Mouse (Mus musculus) midbrain, postnatal 0 days (tissue): ENCODE data around the gene Ptafr. TPM values are rescaled to one million over a fixed set of nuclear protein-coding genes. Genes with fewer than 3 reads are reported as not detected.
A peak's percentile ranks its signal among the peaks of the same experiment; 100 is the strongest.

Experiments used
- ATAC-seq: fragments of 200-750 bp; cut with Nextera tagmentation; 2 replicates; pipeline ENCODE4 v1.8.0; 2017; ENCODE audit warnings: moderate number of reproducible peaks, mild to moderate bottlenecking, moderate TSS enrichment, moderate library complexity; ENCODE audit not compliant: low FRiP score
- DNase-seq: peaks from one replicate; pipeline ENCODE4 v3.0.0-alpha.2; 2015; ENCODE audit warnings: low spot score
- H3K27ac ChIP-seq: fragments of 300-500 bp; sonication (generic); 2 replicates; pipeline ENCODE4 v1.5.1; 2014; ENCODE audit warnings: low read depth, mild to moderate bottlenecking, low read length, mixed read lengths
- H3K27me3 ChIP-seq: fragments of 300-500 bp; sonication (generic); 2 replicates; pipeline ENCODE4 v1.6.1; 2014; ENCODE audit warnings: low read length, control low read depth, mixed read lengths; ENCODE audit not compliant: insufficient read depth
- H3K36me3 ChIP-seq: fragments of 300-500 bp; sonication (generic); 2 replicates; pipeline ENCODE4 v1.6.1; 2014; ENCODE audit warnings: low read length, control low read depth, mixed read lengths; ENCODE audit not compliant: insufficient read depth
- H3K4me1 ChIP-seq: fragments of 300-500 bp; sonication (generic); 2 replicates; pipeline ENCODE4 v1.6.1; 2014; ENCODE audit warnings: mild to moderate bottlenecking, control low read depth, antibody characterized with exemption, low read length, mixed read lengths; ENCODE audit not compliant: insufficient read depth
- H3K4me2 ChIP-seq: fragments of 300-500 bp; sonication (generic); 2 replicates; pipeline ENCODE4 v1.6.1; 2014; ENCODE audit warnings: low read depth, mild to moderate bottlenecking, low read length, mixed read lengths; ENCODE audit not compliant: poor library complexity, severe bottlenecking
- H3K4me3 ChIP-seq: fragments of 300-500 bp; sonication (generic); 2 replicates; pipeline ENCODE4 v1.5.1; 2014; ENCODE audit warnings: low read depth, mild to moderate bottlenecking, low read length, moderate library complexity
- H3K9ac ChIP-seq: fragments of 300-500 bp; sonication (generic); replicated peaks from 2 replicates; pipeline ENCODE4 v1.6.1; 2014; ENCODE audit warnings: mild to moderate bottlenecking, low read length, moderate library complexity, mixed read lengths; ENCODE audit not compliant: poor library complexity, severe bottlenecking
- H3K9me3 ChIP-seq: fragments of 300-500 bp; sonication (generic); 2 replicates; pipeline ENCODE4 v1.6.1; 2016; ENCODE audit warnings: low read length, control low read depth
- CTCF ChIP-seq: IDR thresholded peaks from 2 replicates; pipeline ENCODE4 v1.5.1; 2016; ENCODE audit warnings: antibody characterized with exemption, mild to moderate bottlenecking
- WGBS: fragments of 180-500 bp; shearing (Covaris S2); extraction: QIAGEN DNeasy Blood & Tissue Kit; methylation state at CpG from one replicate; pipeline ENCODE4 v1.1.7; 2014; 5-methylcytosine and 5-hydroxymethylcytosine counted together
- polyA plus RNA-seq: library from polyadenylated mRNA; unstranded; fragments of >200 nt; fragmentation: Nextera tagmentation; extraction: Ambion mirVana; gene quantifications from 2 replicates; pipeline ENCODE4 v1.2.1, GENCODE M21; 2015
- total RNA-seq: library from RNA; depleted of rRNA; stranded (reverse); fragments of >200 nt; gene quantifications from 2 replicates; pipeline ENCODE4 v1.2.3, GENCODE M21; 2014; rRNA removed

Ptafr gene
- total and polyA plus RNA-seq, 2 experiments from 2014 or later: 0.26 to 1.1 TPM

- H3K36me3 ChIP-seq: no peaks in the 10 kb centered on the region
- H3K27ac ChIP-seq: no peak overlapping the region
- WGBS: 76% methylated on average over 7 of the region's 7 CpGs
- DNase-seq (no peak), ATAC-seq (no peak)
- H3K4me1 ChIP-seq: no peaks in the 10 kb centered on the region
- no peak overlapping the region for H3K9ac ChIP-seq
- no peaks in the 10 kb centered on the region for H3K9me3 ChIP-seq
- H3K4me3 ChIP-seq: no peak overlapping the region
- TF ChIP-seq CTCF: no peak
- no peak overlapping the region for H3K4me2 ChIP-seq
- no peaks in the 10 kb centered on the region for H3K27me3 ChIP-seq
Observed at GRCm38 (mm10) chr4:132621287-132622068, 57.6 kb downstream of the Ptafr start.

- WGBS: 89% methylated on average over 5 of the region's 5 CpGs
- H3K4me3 ChIP-seq: no peak overlapping the region
- ATAC-seq: no peak
- no peaks in the 10 kb centered on the region for H3K9me3 ChIP-seq
- DNase-seq: no peak
- H3K9ac ChIP-seq: no peak overlapping the region
- no peak overlapping the region for H3K27ac ChIP-seq
- no peak for TF ChIP-seq CTCF
- no peak overlapping the region for H3K4me2 ChIP-seq
- H3K36me3 ChIP-seq: no peaks in the 10 kb centered on the region
- H3K27me3 ChIP-seq: no peaks in the 10 kb centered on the region
- H3K4me1 ChIP-seq: no peaks in the 10 kb centered on the region
Observed at GRCm38 (mm10) chr4:132624034-132624657, 60.3 kb downstream of the Ptafr start.

- Histone ChIP-seq H3K36me3 (no peaks in the 10 kb centered on the region), H3K9me3 (no peaks in the 10 kb centered on the region), H3K4me1 (no peaks in the 10 kb centered on the region), H3K27me3 (no peaks in the 10 kb centered on the region), H3K9ac (no peak overlapping the region), H3K4me3 (no peak overlapping the region), H3K27ac (no peak overlapping the region), H3K4me2 (no peak overlapping the region)
- peak; percentile 53 for TF ChIP-seq CTCF
- DNase-seq (peak; percentile 49), ATAC-seq (no peak)
- WGBS: 11% methylated on average over 2 of the region's 2 CpGs
Observed at GRCm38 (mm10) chr4:132628830-132629229, 65.0 kb downstream of the Ptafr start.

Other genes with a start within 250 kb of the Ptafr start
- 47.7 and 55.2 TPM in 2 replicates for gene Trnau1ap, start 234.5 kb upstream of the Ptafr start, total RNA-seq
- 56.9 and 63.0 TPM in 2 replicates for gene Trnau1ap, start 234.5 kb upstream of the Ptafr start, polyA plus RNA-seq
- 18.7 and 23.4 TPM in 2 replicates for gene Rcc1, start 210.5 kb upstream of the Ptafr start, total RNA-seq
- gene Rcc1, start 210.5 kb upstream of the Ptafr start, polyA plus RNA-seq: 21.7 and 21.9 TPM in 2 replicates
- gene Phactr4, start 141.6 kb upstream of the Ptafr start, total RNA-seq: 3.8 and 4.8 TPM in 2 replicates
- 4.8 and 4.9 TPM in 2 replicates for gene Phactr4, start 141.6 kb upstream of the Ptafr start, polyA plus RNA-seq
- gene Med18, start 100.1 kb upstream of the Ptafr start, total RNA-seq: 14.3 and 17.5 TPM in 2 replicates
- 13.0 and 13.1 TPM in 2 replicates for gene Med18, start 100.1 kb upstream of the Ptafr start, polyA plus RNA-seq
- gene Sesn2, start 53.6 kb upstream of the Ptafr start, total RNA-seq: 21.4 and 21.6 TPM in 2 replicates
- 17.7 and 18.2 TPM in 2 replicates for gene Sesn2, start 53.6 kb upstream of the Ptafr start, polyA plus RNA-seq
- 800 and 923 TPM in 2 replicates for gene Atpif1, start 30.4 kb upstream of the Ptafr start, total RNA-seq
- 1,645 and 1,681 TPM in 2 replicates for gene Atpif1, start 30.4 kb upstream of the Ptafr start, polyA plus RNA-seq
- 89.1 and 101 TPM in 2 replicates for gene Dnajc8, start 28.5 kb upstream of the Ptafr start, total RNA-seq
- 168 and 169 TPM in 2 replicates for gene Dnajc8, start 28.5 kb upstream of the Ptafr start, polyA plus RNA-seq
- 15.7 and 25.8 TPM in 2 replicates for gene Eya3, start 74.9 kb downstream of the Ptafr start, total RNA-seq
- 4.5 and 5.1 TPM in 2 replicates for gene Eya3, start 74.9 kb downstream of the Ptafr start, polyA plus RNA-seq
- 6.2 and 7.1 TPM in 2 replicates for gene Xkr8, start 168.5 kb downstream of the Ptafr start, total RNA-seq
- 6.4 and 6.9 TPM in 2 replicates for gene Xkr8, start 168.5 kb downstream of the Ptafr start, polyA plus RNA-seq
- 0.47 and 1.3 TPM in 2 replicates for gene Smpdl3b, start 193.2 kb downstream of the Ptafr start, total RNA-seq
- gene Smpdl3b, start 193.2 kb downstream of the Ptafr start, polyA plus RNA-seq: 1.1 and 1.2 TPM in 2 replicates
- gene Rpa2, start 204.3 kb downstream of the Ptafr start, total RNA-seq: 17.1 and 18.9 TPM in 2 replicates
- gene Rpa2, start 204.3 kb downstream of the Ptafr start, polyA plus RNA-seq: 28.4 and 29.8 TPM in 2 replicates
- 0.28 and 0.49 TPM in 2 replicates for gene Themis2, start 232.3 kb downstream of the Ptafr start, total RNA-seq
- 0.49 and 0.75 TPM in 2 replicates for gene Themis2, start 232.3 kb downstream of the Ptafr start, polyA plus RNA-seq